Mouse (Mus musculus): ENCODE measurements around the gene Tom1l1. TPM values are rescaled to one million over a fixed set of nuclear protein-coding genes. Genes with fewer than 3 reads are reported as not detected.
A peak's percentile ranks its signal among the peaks of the same experiment; 100 is the strongest.

Gene Tom1l1
- polyA plus RNA-seq, 1 experiment from 2014 or later: 12.4 TPM

- DNase-seq (ENCODE audit: low spot score): no peak
- H3K36me3 ChIP-seq: no peaks in the 10 kb centered on the region
- peak overlapping the region; percentile 65 for H3K4me3 ChIP-seq
- H3K27ac ChIP-seq: peak overlapping the region; percentile 58
- WGBS: under 1% methylated on average over 17 of the region's 17 CpGs
- H3K9me3 ChIP-seq (replicated peaks): no peaks in the 10 kb centered on the region
- H3K4me1 ChIP-seq: 0 out of 2 replicates have a peak, but pooled peaks cover 5% of the 10 kb centered on the region
- H3K27me3 ChIP-seq (ENCODE audit: low read depth, poor library complexity, severe bottlenecking): peaks cover 33% of the 10 kb centered on the region
Observed at GRCm38 (mm10) chr11:90687040-90687439, 1.1 kb downstream of the Tom1l1 start.

GRCm38 (mm10) chr11:90686287-90687025 is 1.7 kb downstream of the Tom1l1 start:
- Histone ChIP-seq H3K27ac (no peak overlapping the region), H3K4me3 (peak overlapping the region; percentile 65), H3K4me1 (0 out of 2 replicates have a peak, but pooled peaks cover 5% of the 10 kb centered on the region), H3K27me3 (ENCODE audit: low read depth, poor library complexity, severe bottlenecking) (peaks cover 33% of the 10 kb centered on the region), H3K36me3 (no peaks in the 10 kb centered on the region), H3K9me3 (replicated peaks) (no peaks in the 10 kb centered on the region)
- peak; percentile 24 for DNase-seq (ENCODE audit: low spot score)
- WGBS: 71% methylated on average over 13 of the region's 13 CpGs

- H3K27ac ChIP-seq: no peak overlapping the region
- no peaks in the 10 kb centered on the region for H3K9me3 ChIP-seq (replicated peaks)
- H3K4me1 ChIP-seq: 0 out of 2 replicates have a peak, but pooled peaks cover 5% of the 10 kb centered on the region
- no peak overlapping the region for H3K4me3 ChIP-seq
- H3K36me3 ChIP-seq: no peaks in the 10 kb centered on the region
- no peak for DNase-seq (ENCODE audit: low spot score)
- WGBS: 88% methylated on average over 6 of the region's 6 CpGs
- peaks cover 33% of the 10 kb centered on the region for H3K27me3 ChIP-seq (ENCODE audit: low read depth, poor library complexity, severe bottlenecking)
Observed at GRCm38 (mm10) chr11:90685196-90685595, 3.0 kb downstream of the Tom1l1 start.

DNA sequence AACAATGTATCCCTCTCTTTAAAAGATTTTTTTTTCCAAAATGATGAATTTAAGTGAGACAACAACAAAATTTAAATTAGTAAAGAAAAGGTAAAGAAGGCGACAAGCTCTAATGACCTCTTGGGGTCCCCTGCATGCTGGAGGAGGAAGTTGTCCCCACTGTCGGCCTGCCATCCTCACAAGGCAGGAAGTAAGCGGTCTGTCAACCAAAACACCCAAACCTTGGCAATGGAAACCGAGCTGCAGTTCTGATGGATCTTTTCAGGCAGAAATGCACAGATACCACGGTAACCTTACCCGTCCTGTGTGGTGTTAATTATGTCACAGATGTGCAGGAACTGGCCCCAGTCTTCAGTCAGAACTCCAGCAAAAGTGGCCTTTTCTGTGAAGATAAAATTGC is 3.4 kb downstream of the Tom1l1 start:
- 54% methylated on average over 6 of the region's 6 CpGs for WGBS
- no peak overlapping the region for H3K27ac ChIP-seq
- H3K27me3 ChIP-seq (ENCODE audit: low read depth, poor library complexity, severe bottlenecking): peaks cover 33% of the 10 kb centered on the region

DNA sequence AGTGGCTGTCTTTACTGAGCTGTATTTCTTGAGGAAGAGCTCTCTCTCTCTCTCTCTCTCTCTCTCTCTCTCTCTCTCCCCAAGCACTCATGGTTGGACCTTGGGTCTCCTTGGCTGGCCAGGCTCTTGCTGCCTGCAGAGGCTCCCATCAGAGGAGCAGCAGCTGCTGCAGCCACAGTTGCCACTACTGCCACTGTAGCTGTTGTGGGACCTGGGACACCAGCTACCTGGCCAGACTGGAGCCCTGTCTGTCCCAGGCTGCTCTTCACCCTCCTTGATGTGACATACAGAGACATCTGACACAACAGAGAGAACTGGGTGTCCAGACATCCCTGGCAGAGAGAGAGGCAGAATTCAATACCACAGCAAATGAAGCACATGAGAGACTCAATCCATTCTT is 7.0 kb downstream of the Tom1l1 start:
- peak; percentile 10 for DNase-seq (ENCODE audit: low spot score)
- peaks cover 6% of the 10 kb centered on the region for H3K27me3 ChIP-seq (ENCODE audit: low read depth, poor library complexity, severe bottlenecking)

More for the DNA sequence above, 3.4 kb downstream of the Tom1l1 start:
- 0 out of 2 replicates have a peak, but pooled peaks cover 5% of the 10 kb centered on the region for H3K4me1 ChIP-seq
- H3K36me3 ChIP-seq: no peaks in the 10 kb centered on the region
- no peak overlapping the region for H3K4me3 ChIP-seq
- no peaks in the 10 kb centered on the region for H3K9me3 ChIP-seq (replicated peaks)
- peak; percentile 29 for DNase-seq (ENCODE audit: low spot score)

DNA sequence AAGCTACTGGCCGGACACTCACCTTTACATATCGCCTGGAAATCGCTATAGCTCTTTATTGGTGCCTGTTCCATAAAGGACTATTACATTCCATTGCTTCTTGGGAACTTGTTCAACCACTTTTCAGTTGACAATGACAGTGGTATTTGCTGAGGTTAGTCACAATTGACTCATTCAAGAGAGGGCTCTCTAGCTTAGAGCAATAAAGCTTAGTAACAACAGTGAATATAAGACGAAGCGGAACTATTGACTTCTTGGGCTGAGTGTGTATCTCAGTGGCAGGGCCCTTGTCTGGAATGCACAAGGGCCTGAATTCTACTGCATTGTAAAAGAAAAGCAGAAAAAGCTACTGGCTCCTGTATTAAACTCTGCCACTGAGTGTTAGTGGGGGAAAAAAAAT is 9.6 kb downstream of the Tom1l1 start:
- WGBS: 93% methylated on average over 5 of the region's 5 CpGs
- H3K27ac ChIP-seq: no peak overlapping the region
- H3K4me3 ChIP-seq: no peak overlapping the region
- H3K4me1 ChIP-seq: no peaks in the 10 kb centered on the region
- no peaks in the 10 kb centered on the region for H3K9me3 ChIP-seq (replicated peaks)
- no peaks in the 10 kb centered on the region for H3K27me3 ChIP-seq (ENCODE audit: low read depth, poor library complexity, severe bottlenecking)
- no peak for DNase-seq (ENCODE audit: low spot score)
- H3K36me3 ChIP-seq: no peaks in the 10 kb centered on the region

More for the DNA sequence above, 7.0 kb downstream of the Tom1l1 start:
- H3K27ac ChIP-seq: no peak overlapping the region
- H3K4me1 ChIP-seq: 0 out of 2 replicates have a peak, but pooled peaks cover 5% of the 10 kb centered on the region
- H3K4me3 ChIP-seq: no peak overlapping the region
- no peaks in the 10 kb centered on the region for H3K36me3 ChIP-seq
- H3K9me3 ChIP-seq (replicated peaks): no peaks in the 10 kb centered on the region

GRCm38 (mm10) chr11:90677771-90678288 is 10.3 kb downstream of the Tom1l1 start:
- no peaks in the 10 kb centered on the region for H3K9me3 ChIP-seq (replicated peaks)
- no peak overlapping the region for H3K4me3 ChIP-seq
- no peaks in the 10 kb centered on the region for H3K36me3 ChIP-seq
- 94% methylated on average over 8 of the region's 8 CpGs for WGBS
- no peak overlapping the region for H3K27ac ChIP-seq
- no peaks in the 10 kb centered on the region for H3K27me3 ChIP-seq (ENCODE audit: low read depth, poor library complexity, severe bottlenecking)
- no peak for DNase-seq (ENCODE audit: low spot score)
- no peaks in the 10 kb centered on the region for H3K4me1 ChIP-seq

- no peaks in the 10 kb centered on the region for H3K4me1 ChIP-seq
- WGBS: 96% methylated on average over 7 of the region's 7 CpGs
- no peaks in the 10 kb centered on the region for H3K36me3 ChIP-seq
- no peak for DNase-seq (ENCODE audit: low spot score)
- no peaks in the 10 kb centered on the region for H3K9me3 ChIP-seq (replicated peaks)
- no peaks in the 10 kb centered on the region for H3K27me3 ChIP-seq (ENCODE audit: low read depth, poor library complexity, severe bottlenecking)
- no peak overlapping the region for H3K4me3 ChIP-seq
- H3K27ac ChIP-seq: no peak overlapping the region
Observed at GRCm38 (mm10) chr11:90677027-90677426, 11.1 kb downstream of the Tom1l1 start.

DNA sequence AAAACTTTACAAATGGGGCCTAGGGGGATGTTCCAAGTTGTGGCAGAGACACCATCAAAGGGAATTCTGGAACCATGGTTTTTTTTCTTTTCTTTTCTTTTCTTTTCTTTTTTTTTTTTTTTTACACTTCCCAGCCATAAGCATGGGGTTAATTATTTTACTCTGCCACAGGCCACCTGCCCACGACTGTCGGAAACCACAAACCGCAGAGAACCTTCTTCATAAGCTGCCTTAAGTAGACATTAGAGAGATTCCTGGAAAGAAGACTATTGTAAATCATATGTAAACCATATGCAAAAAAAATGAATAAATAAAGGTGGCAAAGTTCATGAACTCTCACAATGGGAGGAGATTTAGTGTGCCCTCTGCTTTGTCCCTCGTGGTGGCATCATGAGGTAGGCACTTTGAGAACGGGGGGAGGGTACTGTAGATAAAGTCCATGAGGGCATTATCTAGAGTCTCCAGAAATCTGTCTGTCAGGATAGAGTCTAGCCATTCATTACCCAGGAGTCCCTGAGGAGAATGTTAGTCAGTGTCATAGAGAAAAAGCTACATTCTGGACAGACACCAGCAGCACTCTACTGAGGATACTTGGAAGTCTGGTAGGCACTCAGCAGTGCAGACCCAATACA is 12.6 kb downstream of the Tom1l1 start:
- DNase-seq (ENCODE audit: low spot score): no peak
- WGBS: 86% methylated on average over 5 of the region's 5 CpGs
- no peak overlapping the region for H3K4me3 ChIP-seq
- no peaks in the 10 kb centered on the region for H3K4me1 ChIP-seq
- no peaks in the 10 kb centered on the region for H3K9me3 ChIP-seq (replicated peaks)
- no peaks in the 10 kb centered on the region for H3K36me3 ChIP-seq
- no peak overlapping the region for H3K27ac ChIP-seq
- no peaks in the 10 kb centered on the region for H3K27me3 ChIP-seq (ENCODE audit: low read depth, poor library complexity, severe bottlenecking)

- WGBS: 96% methylated on average over 6 of the region's 6 CpGs
- Histone ChIP-seq H3K4me1 (peaks cover 24% of the 10 kb centered on the region), H3K4me3 (no peak overlapping the region), H3K9me3 (replicated peaks) (no peaks in the 10 kb centered on the region), H3K27ac (no peak overlapping the region), H3K36me3 (no peaks in the 10 kb centered on the region), H3K27me3 (ENCODE audit: low read depth, poor library complexity, severe bottlenecking) (no peaks in the 10 kb centered on the region)
- DNase-seq (ENCODE audit: low spot score): no peak
Observed at GRCm38 (mm10) chr11:90667325-90667724, 20.8 kb downstream of the Tom1l1 start.

DNA sequence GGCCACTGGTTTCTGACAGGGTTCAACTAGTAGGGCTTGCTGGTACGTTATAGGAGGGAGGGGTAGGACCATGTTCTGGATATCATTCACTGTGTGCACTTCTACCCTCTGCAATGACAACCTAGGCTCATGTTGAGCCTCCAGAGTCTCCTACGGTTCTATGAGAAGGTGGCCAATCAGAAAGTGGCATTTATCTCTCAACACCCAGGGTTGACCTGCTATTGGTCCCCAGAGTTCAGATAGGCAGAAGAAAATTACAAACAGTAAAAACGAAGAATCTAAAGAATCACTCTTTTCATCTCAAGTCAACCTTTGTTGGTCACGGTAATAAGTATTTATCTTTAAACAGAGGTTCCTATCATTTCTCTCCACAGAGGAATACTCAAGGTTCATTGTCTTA is 21.2 kb downstream of the Tom1l1 start:
- Histone ChIP-seq H3K27me3 (ENCODE audit: low read depth, poor library complexity, severe bottlenecking) (no peaks in the 10 kb centered on the region), H3K36me3 (no peaks in the 10 kb centered on the region), H3K9me3 (replicated peaks) (no peaks in the 10 kb centered on the region), H3K4me3 (no peak overlapping the region), H3K27ac (0 out of 2 replicates have a peak overlapping the region, but pooled peaks have one; percentile 25), H3K4me1 (peaks cover 24% of the 10 kb centered on the region)
- WGBS: 84% methylated on average over 4 of the region's 4 CpGs
- no peak for DNase-seq (ENCODE audit: low spot score)

DNA sequence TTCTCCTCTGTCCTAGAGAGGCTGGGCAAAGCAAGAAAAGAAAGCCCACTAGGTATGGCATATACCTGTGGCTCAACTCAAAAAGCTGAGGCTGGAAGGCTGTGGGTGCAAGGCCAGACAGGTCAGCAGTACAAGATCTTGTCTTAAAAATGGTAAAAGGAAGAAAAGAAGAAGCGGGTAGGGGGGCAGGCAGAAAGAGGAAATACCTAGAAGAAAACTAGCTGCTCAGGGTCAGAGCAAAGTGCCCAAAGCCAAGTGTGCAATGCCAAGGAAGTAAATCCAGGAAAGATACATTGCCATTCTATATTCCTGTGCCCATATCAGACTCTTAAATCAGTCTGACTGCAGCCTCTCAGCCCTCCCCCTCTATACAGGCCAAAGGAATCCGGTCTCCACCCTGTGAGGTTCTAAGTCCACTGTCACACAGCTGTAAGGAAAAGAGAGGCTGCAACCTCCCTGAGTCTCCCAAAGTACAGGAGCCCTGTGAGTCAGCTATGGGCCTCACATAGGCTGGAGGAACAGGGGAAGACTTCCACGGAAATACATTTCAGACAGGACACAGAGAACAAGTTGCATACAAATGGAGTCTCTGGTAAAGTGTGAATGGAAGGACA is 21.9 kb downstream of the Tom1l1 start:
- Histone ChIP-seq H3K4me3 (no peak overlapping the region), H3K27ac (0 out of 2 replicates have a peak overlapping the region, but pooled peaks have one; percentile 25), H3K27me3 (ENCODE audit: low read depth, poor library complexity, severe bottlenecking) (no peaks in the 10 kb centered on the region), H3K4me1 (peaks cover 24% of the 10 kb centered on the region), H3K36me3 (0 out of 2 replicates have a peak, but pooled peaks cover 2% of the 10 kb centered on the region), H3K9me3 (replicated peaks) (no peaks in the 10 kb centered on the region)
- WGBS: 71% methylated on average over 3 of the region's 3 CpGs
- no peak for DNase-seq (ENCODE audit: low spot score)

DNA sequence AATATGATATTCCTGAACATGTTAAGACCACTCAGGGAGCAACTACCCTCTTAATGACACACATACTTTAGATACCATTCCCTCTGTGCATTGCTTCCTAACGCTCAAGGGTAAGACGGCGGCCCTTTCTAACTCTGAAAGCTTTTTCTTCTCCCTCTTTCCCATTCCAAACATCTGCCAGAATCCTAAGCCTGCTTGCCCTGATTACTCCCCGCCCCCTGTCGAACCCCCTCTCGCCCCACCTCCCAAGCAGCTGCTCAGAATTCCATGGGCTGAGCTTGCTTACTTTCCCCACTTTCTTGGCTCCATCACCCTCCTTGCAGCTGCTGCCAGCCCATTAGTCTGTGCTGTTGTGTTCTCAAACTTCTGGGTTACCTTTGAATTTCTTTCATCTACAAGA is 23.0 kb downstream of the Tom1l1 start:
- Histone ChIP-seq H3K36me3 (0 out of 2 replicates have a peak, but pooled peaks cover 2% of the 10 kb centered on the region), H3K27me3 (ENCODE audit: low read depth, poor library complexity, severe bottlenecking) (no peaks in the 10 kb centered on the region), H3K27ac (peak overlapping the region; percentile 66), H3K4me1 (peaks cover 24% of the 10 kb centered on the region), H3K9me3 (replicated peaks) (no peaks in the 10 kb centered on the region), H3K4me3 (0 out of 2 replicates have a peak overlapping the region, but pooled peaks have one; percentile 10)
- WGBS: 5% methylated on average over 6 of the region's 6 CpGs
- peak; percentile 51 for DNase-seq (ENCODE audit: low spot score)
